21 mouse cellular contexts compared by ENCODE assay signal in genomic region chr4:84004786-84005382, GRCm38 (mm10).
A peak's percentile ranks its signal among the peaks of the same experiment; 100 is the strongest.
DNase-seq lines count a peak whose midpoint lies in the region; ATAC-seq and TF ChIP-seq lines count a peak whose summit lies in the region.
"Had no signal": no experiment of that assay in that cellular context is flagged by ENCODE, and none has a peak within 500 bp of the region (broad histone marks: within the 10 kb centered on the region; RNA-seq: fewer than 3 reads in every experiment).

No protein-coding gene starts in this region.

- no peak for TF ChIP-seq EP300 in heart, adult 2 months (IDR thresholded peaks at IDR 0.05; ENCODE audit: insufficient read depth, low read depth, low read length)

- ATAC-seq in neural tube, embryonic 12.5 days (ENCODE audit: low FRiP score, low read depth) = peak; percentile 45; the same call in 1 of the 2 replicates
- no peak for ATAC-seq in limb, embryonic 14.5 days (ENCODE audit: low FRiP score, low read depth)
- ATAC-seq: intestine, postnatal 0 days; liver, postnatal 0 days had no signal

- peaks cover 2% of the 10 kb centered on the region; the same call in 1 of the 2 replicates for H3K4me1 ChIP-seq in heart, adult 2 months (ENCODE audit: control insufficient read depth, insufficient read depth, low read length)
- H3K4me1 ChIP-seq in neural tube, embryonic 12.5 days = peaks cover 13% of the 10 kb centered on the region
- peaks cover 34% of the 10 kb centered on the region for H3K4me1 ChIP-seq in limb, embryonic 14.5 days (ENCODE audit: control insufficient read depth, insufficient read depth, low read length)

- no peaks in the 10 kb centered on the region for H3K9me3 ChIP-seq in neural tube, embryonic 12.5 days
- no peaks in the 10 kb centered on the region for H3K9me3 ChIP-seq in limb, embryonic 14.5 days (ENCODE audit: control insufficient read depth, low read length)
- H3K9me3 ChIP-seq: hindbrain, embryonic 15.5 days had no signal

- H3K9ac ChIP-seq in heart, adult 2 months (ENCODE audit: low read depth, low read length) = no peak overlapping the region
- no peak overlapping the region for H3K9ac ChIP-seq in neural tube, embryonic 12.5 days
- no peak overlapping the region for H3K9ac ChIP-seq in limb, embryonic 14.5 days (ENCODE audit: low read depth, low read length, severe bottlenecking)
- H3K9ac ChIP-seq: hindbrain, embryonic 15.5 days; liver, postnatal 0 days had no signal

- no peak overlapping the region for H3K4me3 ChIP-seq in heart, adult 2 months
- H3K4me3 ChIP-seq in neural tube, embryonic 12.5 days = no peak overlapping the region
- no peak overlapping the region for H3K4me3 ChIP-seq in limb, embryonic 14.5 days (replicated peaks; ENCODE audit: low read length)
- H3K4me3 ChIP-seq: hindbrain, embryonic 15.5 days; megakaryocyte, embryonic 14.5 days had no signal

- TF ChIP-seq POLR2A in heart, adult 2 months (IDR thresholded peaks at IDR 0.05; ENCODE audit: insufficient read depth, low read depth, low read length) = no peak
- TF ChIP-seq POLR2A in limb, embryonic 14.5 days (IDR thresholded peaks at IDR 0.05; ENCODE audit: borderline replicate concordance, extremely low read depth, insufficient read depth, insufficient read length) = no peak

- peak; percentile 85 for DNase-seq in heart, adult 11 months
- DNase-seq in heart, adult 2 months = no peak
- DNase-seq in neural tube, embryonic 10.5 days (ENCODE audit: extremely low spot score, low spot score) = no peak
- no peak for DNase-seq in limb, embryonic 14.5 days (ENCODE audit: low spot score)
- peak; percentile 12 for DNase-seq in retina, postnatal 1 day
- no peak for DNase-seq in thymus, postnatal 10 days (ENCODE audit: low spot score in 2 of 2)
- no peak for DNase-seq in gastrocnemius, postnatal 4 days (ENCODE audit: low spot score in 2 of 2)
- DNase-seq: adrenal gland, postnatal 25 days; cerebellum, adult 2 months; kidney, postnatal 10 days; liver, postnatal 0 days; lung, postnatal 10 days; right cerebral cortex, adult 18-20 months; thymus, postnatal 14 days had no signal

- no peaks in the 10 kb centered on the region for H3K79me2 ChIP-seq in heart, adult 2 months (replicated peaks; ENCODE audit: control insufficient read depth, insufficient read depth, low read length)

- intact Hi-C loops in heart, adult 2 months (cut with DNase I) = no loop called here

- no peaks in the 10 kb centered on the region for H3K36me3 ChIP-seq in heart, adult 2 months (ENCODE audit: control insufficient read depth, insufficient read depth, low read length)
- no peaks in the 10 kb centered on the region for H3K36me3 ChIP-seq in neural tube, embryonic 12.5 days
- H3K36me3 ChIP-seq in limb, embryonic 14.5 days (ENCODE audit: control insufficient read depth, insufficient read depth, low read length) = no peaks in the 10 kb centered on the region
- H3K36me3 ChIP-seq: hindbrain, embryonic 15.5 days had no signal

- H3K27ac ChIP-seq in heart, adult 2 months = no peak overlapping the region
- no peak overlapping the region for H3K27ac ChIP-seq in neural tube, embryonic 12.5 days
- 0 out of 2 replicates have a peak overlapping the region, but pooled peaks have one; percentile 40 for H3K27ac ChIP-seq in limb, embryonic 14.5 days (replicated peaks; ENCODE audit: low read depth, low read length)
- H3K27ac ChIP-seq: hindbrain, embryonic 15.5 days; stomach, postnatal 0 days had no signal

- no peak overlapping the region for H3K4me2 ChIP-seq in neural tube, embryonic 12.5 days (replicated peaks)
- no peak overlapping the region for H3K4me2 ChIP-seq in limb, embryonic 14.5 days (replicated peaks; ENCODE audit: low read depth, low read length, severe bottlenecking)
- H3K4me2 ChIP-seq: heart, embryonic 11.5 days; hindbrain, embryonic 15.5 days had no signal

- H3K27me3 ChIP-seq in heart, adult 2 months (ENCODE audit: control insufficient read depth, insufficient read depth, low read length) = no peaks in the 10 kb centered on the region
- H3K27me3 ChIP-seq in neural tube, embryonic 12.5 days (replicated peaks) = no peaks in the 10 kb centered on the region
- no peaks in the 10 kb centered on the region for H3K27me3 ChIP-seq in limb, embryonic 14.5 days (ENCODE audit: control insufficient read depth, insufficient read depth, low read length)
- H3K27me3 ChIP-seq: CH12.LX; hindbrain, embryonic 15.5 days had no signal

- no peak for TF ChIP-seq CTCF in heart, adult 2 months (IDR thresholded peaks at IDR 0.05)

- 90% methylated on average over 10 of the region's 10 CpGs for WGBS in heart, adult 2 months
- WGBS in neural tube, embryonic 12.5 days = 49% methylated on average over 10 of the region's 10 CpGs
- 59% methylated on average over 10 of the region's 10 CpGs for WGBS in limb, embryonic 14.5 days

Comparison
In these comparisons a context has a peak if more than half of its experiments do, and no peak if none do; other contexts are left out.
1. DNase-seq: peak in heart, adult 11 months (single experiment) and retina, postnatal 1 day (single experiment); none in heart, adult 2 months (0 of 2), neural tube, embryonic 10.5 days (single experiment), limb, embryonic 14.5 days (single experiment), thymus, postnatal 10 days (0 of 2) and gastrocnemius, postnatal 4 days (0 of 2).